11 mouse cellular contexts compared by ENCODE assay signal in genomic region chr5:43353021-43353990, GRCm38 (mm10).
DNase-seq lines count a peak whose midpoint lies in the region; ATAC-seq lines count a peak whose summit lies in the region.
"Had no signal": no experiment of that assay in that cellular context is flagged by ENCODE, and none has a peak within 500 bp of the region (broad histone marks: within the 10 kb centered on the region; RNA-seq: fewer than 3 reads in every experiment).

No protein-coding gene starts in this region.

- no peaks in the 10 kb centered on the region for H3K9me3 ChIP-seq in limb, embryonic 10.5 days (replicated peaks)
- no peaks in the 10 kb centered on the region for H3K9me3 ChIP-seq in forebrain, embryonic 12.5 days

- peak; percentile 84 for DNase-seq in heart, adult 11 months
- DNase-seq in heart, adult 9 months (ENCODE audit: low spot score in 2 of 2), result no peak
- peak; percentile 16 for DNase-seq in R1 (ENCODE audit: low read depth, low spot score)
- peak; percentile 81 to 83 for DNase-seq in cerebellum, postnatal 14 days
- DNase-seq in limb, embryonic 10.5 days (ENCODE audit: low spot score), result peak; percentile 39
- DNase-seq in urinary bladder, adult 18-20 months (ENCODE audit: low spot score in 2 of 2), result no peak
- no peak for DNase-seq in kidney, postnatal 10 days
- DNase-seq: kidney, postnatal 14 days; lung, embryonic 14.5 days; thymus, postnatal 25 days had no signal

- H3K4me3 ChIP-seq in limb, embryonic 10.5 days, result no peak overlapping the region
- no peak overlapping the region for H3K4me3 ChIP-seq in forebrain, embryonic 12.5 days (replicated peaks)

- no peaks in the 10 kb centered on the region for H3K27me3 ChIP-seq in limb, embryonic 10.5 days (ENCODE audit: low read depth, poor library complexity, severe bottlenecking)
- no peaks in the 10 kb centered on the region for H3K27me3 ChIP-seq in forebrain, embryonic 12.5 days

- H3K9ac ChIP-seq in forebrain, embryonic 12.5 days, result no peak overlapping the region
- H3K9ac ChIP-seq: lung, embryonic 14.5 days had no signal

- no peak for ATAC-seq in forebrain, embryonic 12.5 days (ENCODE audit: low FRiP score)

- H3K36me3 ChIP-seq in limb, embryonic 10.5 days, result no peaks in the 10 kb centered on the region
- no peaks in the 10 kb centered on the region for H3K36me3 ChIP-seq in forebrain, embryonic 12.5 days (replicated peaks)

- H3K4me2 ChIP-seq in forebrain, embryonic 12.5 days, result no peak overlapping the region

- peaks cover 32% of the 10 kb centered on the region for H3K4me1 ChIP-seq in limb, embryonic 10.5 days
- peaks cover 14% of the 10 kb centered on the region for H3K4me1 ChIP-seq in forebrain, embryonic 12.5 days

- WGBS in limb, embryonic 10.5 days, result 52% methylated on average over 23 of the region's 23 CpGs
- WGBS in forebrain, embryonic 12.5 days, result 74% methylated on average over 23 of the region's 23 CpGs

- H3K27ac ChIP-seq in limb, embryonic 10.5 days, result no peak overlapping the region
- H3K27ac ChIP-seq in forebrain, embryonic 12.5 days, result no peak overlapping the region

Comparison
In these comparisons a context has a peak if more than half of its experiments do, and no peak if none do; other contexts are left out.
1. DNase-seq: peak in heart, adult 11 months (single experiment), R1 (single experiment), cerebellum, postnatal 14 days (2 of 2) and limb, embryonic 10.5 days (single experiment); none in heart, adult 9 months (0 of 2), urinary bladder, adult 18-20 months (0 of 2) and kidney, postnatal 10 days (single experiment).